Mouse (Mus musculus): ENCODE data around the gene Pnmal1.

DNA sequence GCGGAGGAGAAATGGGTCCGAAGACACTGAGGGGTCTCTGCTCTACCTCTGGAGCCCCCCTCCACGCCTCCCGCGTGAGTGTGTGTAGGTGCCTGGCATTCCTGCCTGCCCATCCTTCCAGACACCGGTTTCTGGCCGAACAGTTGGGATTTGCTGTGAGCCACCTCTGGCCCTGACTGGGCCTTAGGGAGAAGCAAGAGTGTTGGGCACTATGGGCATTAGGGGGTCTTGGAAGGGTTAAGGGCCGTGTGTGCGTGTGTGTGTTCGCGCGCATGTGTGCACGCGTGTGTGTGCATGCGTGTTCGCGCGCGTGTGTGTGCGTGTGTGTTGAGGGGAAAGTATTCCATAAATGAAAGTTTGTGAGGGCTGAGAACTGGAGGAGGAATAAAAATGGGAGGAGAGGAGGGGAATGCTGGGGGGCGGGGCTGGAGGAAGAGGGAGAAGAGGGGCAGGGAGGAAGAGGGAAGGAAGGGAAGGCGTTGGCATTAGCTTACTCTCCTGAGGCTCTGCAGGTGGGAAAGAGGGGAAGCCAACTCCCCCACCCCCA lies 12.1 kb upstream of the Pnmal1 start:
- TF ChIP-seq POLR2A (IDR thresholded peaks at IDR 0.05; ENCODE audit: low read depth, low read length) (no peak), CTCF (IDR thresholded peaks at IDR 0.05; ENCODE audit: extremely low read depth, insufficient read length, insufficient replicate concordance, low read depth, low read length) (no peak)

Data from small intestine, adult 2 months (tissue).